Mouse (Mus musculus) mouse trophoblast stem cell (cell line): ENCODE data around the gene Gatad2b.
"Not testable (repeated sequence)": the region's sequence is repeated elsewhere in the genome, so short reads cannot be mapped to it uniquely, and the experiment has no call there.

Source experiments
- in situ Hi-C, 2 experiments: fragments of 300-500 bp; cut with MseI, MboI; formaldehyde crosslinking; loops; 2 replicates in 1 of 2; 3 replicates in 1 of 2; pipeline ENCODE4 v1.15.1; 2025

The Gatad2b gene

GRCm38 (mm10) chr3:90265932-90266741, 26.8 kb upstream of the Gatad2b start:
- in situ Hi-C loops: no loop called here

GRCm38 (mm10) chr3:90266901-90267775, 25.8 kb upstream of the Gatad2b start:
- in situ Hi-C loops: no loop called here

- in situ Hi-C loops: no loop called here
Observed at GRCm38 (mm10) chr3:90268190-90268589, 24.8 kb upstream of the Gatad2b start.

GRCm38 (mm10) chr3:90268971-90269370, 24.0 kb upstream of the Gatad2b start:
- in situ Hi-C loops: no loop called here

DNA sequence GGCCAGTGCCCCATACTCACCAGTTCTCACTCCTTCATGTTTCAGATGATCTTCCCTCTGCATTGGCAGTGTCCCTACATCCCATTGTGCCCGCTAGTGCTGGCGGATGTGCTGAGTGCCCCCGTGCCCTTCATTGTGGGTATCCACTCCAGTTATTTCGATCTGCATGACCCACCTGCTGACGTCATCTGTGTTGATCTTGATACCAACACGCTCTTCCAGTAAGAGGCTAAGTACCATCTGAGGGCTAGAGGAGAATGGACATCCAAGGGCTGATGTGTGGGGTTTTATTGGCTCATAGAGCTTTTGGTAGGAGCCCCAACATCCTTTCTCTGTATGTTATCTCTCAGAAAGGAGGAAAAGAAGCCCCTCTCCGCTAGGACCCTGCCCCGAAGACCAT, 22.2 kb upstream of the Gatad2b start:
- in situ Hi-C loops: no loop called here

DNA sequence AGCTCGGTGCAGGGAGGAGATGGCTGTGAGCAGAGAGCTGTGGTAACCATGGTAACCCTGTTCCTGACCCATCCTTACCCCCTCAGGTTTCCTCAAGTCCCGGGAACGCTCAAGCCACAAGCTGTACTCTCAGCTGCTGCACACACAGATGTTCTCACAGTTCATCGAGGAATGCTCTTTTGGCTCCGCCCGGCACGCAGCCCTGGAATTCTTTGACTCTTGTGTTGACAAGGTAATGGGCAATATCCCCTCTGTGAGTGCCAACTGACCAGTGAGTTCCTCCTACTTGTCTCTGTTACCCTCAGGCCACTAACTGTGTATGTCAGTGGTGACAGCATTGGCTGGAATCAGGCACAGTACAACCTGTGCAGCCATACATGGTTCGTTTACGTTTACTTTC, 20.8 kb upstream of the Gatad2b start:
- in situ Hi-C loops: no loop called here

- in situ Hi-C loops: no loop called here
Observed at GRCm38 (mm10) chr3:90273855-90274254, 19.1 kb upstream of the Gatad2b start.

DNA sequence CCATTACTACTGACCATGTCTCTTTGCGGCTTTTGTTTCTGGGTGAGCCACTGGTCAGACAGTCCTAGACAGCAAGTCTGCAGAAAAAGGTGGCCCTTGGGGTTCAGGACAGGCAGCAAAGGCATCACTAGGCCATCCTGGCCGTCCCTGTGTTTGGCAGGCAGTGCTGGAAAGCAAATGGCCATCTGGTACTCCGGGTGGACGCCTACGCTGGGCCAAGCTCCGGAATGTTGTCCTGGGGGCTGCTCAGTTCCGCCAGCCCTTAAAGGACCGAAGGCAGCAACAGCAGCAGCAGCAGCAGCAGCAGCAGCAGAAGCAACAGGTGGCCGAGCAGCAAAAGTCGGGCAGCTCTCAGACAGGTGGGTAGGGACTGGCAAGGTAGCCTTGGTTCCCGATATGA, 17.7 kb upstream of the Gatad2b start:
- in situ Hi-C loops: no loop called here

- in situ Hi-C loops: no loop called here
Observed at GRCm38 (mm10) chr3:90276858-90277257, 16.1 kb upstream of the Gatad2b start.

DNA sequence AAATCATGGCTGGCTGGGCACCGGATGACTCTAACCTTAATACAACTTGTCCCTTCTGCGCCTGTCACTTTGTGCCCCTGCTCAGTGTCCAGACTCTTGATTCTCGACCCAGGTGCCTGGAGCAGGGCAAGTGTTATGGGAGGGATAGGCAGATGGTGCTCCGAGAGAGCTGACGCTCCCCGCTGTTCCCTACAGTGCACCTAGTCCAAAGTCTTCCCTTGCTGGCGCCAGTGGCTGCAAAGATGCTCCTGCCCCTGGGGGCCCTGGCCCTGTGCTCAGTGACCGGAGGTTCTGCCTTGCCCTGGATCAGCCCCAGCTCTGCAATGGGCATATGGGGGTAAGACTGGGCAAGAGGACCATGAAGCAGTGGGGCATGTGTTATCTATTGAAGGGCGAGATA, 15.2 kb upstream of the Gatad2b start:
- in situ Hi-C loops: no loop called here

DNA sequence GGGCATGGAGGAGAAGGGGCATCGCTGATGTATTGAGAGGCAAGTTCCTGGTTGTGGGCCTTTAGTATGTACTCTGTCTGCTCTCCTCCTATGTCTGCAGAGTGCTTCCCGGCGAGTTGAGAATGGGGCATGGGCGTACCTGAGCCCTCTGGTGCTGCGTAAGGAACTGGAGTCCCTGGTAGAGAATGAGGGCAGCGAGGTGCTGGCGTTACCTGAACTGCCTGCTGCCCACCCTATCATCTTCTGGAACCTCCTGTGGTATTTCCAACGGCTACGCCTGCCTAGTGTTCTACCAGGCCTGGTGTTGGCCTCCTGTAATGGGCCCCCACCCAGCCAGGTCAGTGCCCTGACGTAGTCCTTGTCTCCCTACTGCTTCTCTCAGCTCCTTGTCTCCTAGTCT, 14.8 kb upstream of the Gatad2b start:
- in situ Hi-C loops: no loop called here

DNA sequence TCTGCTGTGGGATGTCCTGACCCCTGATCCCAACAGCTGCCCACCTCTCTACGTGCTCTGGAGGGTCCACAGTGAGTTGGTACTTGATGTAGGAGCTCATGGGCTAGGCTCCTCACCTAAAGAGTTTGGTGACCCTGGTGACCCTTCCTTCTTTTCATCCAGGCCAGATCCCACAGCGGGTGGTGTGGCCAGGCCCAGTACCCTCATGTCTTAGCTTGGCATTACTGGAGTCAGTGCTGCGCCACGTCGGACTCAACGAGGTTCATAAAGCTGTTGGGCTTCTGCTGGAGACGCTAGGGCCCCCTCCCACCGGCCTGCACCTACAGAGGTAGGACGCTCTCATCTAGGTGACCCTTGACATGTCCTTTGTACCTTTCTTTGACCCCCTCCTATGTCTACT, 13.8 kb upstream of the Gatad2b start:
- in situ Hi-C loops: no loop called here

- in situ Hi-C loops: no loop called here
Observed at GRCm38 (mm10) chr3:90279743-90280142, 13.2 kb upstream of the Gatad2b start.

- in situ Hi-C loops: no loop called here
Observed at GRCm38 (mm10) chr3:90280708-90281107, 12.3 kb upstream of the Gatad2b start.

DNA sequence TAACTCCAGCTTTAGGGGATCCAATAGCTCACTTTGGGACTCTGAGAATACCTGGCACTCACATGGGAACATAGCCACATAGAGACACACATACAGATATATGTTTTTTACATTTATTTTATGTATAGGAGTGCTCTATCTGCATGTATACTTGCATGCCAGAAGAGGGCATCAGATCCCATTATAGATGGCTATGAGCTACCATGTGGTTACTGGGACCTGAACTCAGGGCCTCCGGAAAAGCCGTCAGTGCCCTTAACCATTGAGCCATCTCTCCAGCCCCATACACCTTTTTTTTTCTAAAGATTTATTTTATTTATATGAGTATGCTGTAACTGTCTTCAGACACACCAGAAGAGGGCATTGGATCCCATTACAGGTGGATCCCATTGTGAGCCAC, 8.8 kb upstream of the Gatad2b start:
- in situ Hi-C loops: no loop called here

GRCm38 (mm10) chr3:90289403-90289802, 3.6 kb upstream of the Gatad2b start:
- in situ Hi-C loops: not testable (repeated sequence)

DNA sequence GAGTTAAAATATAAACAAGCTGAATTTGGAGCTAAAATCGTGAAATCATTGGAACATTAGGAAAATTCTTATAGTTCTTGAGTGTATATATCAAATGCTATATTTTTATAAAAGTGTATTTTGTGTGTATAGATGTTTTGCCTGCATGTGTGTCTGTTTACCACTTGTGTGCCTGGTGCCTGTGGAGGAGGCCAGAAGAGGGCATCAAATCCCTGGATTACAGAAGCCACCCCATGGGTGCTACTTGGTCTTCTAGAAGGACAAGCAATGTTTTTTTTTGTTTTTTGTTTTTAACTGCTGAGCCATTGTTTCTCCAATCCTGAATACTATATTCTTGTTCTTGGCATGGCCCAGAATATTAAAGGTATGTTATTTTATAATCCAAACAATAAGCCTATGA, 2.4 kb upstream of the Gatad2b start:
- in situ Hi-C loops: no loop called here

DNA sequence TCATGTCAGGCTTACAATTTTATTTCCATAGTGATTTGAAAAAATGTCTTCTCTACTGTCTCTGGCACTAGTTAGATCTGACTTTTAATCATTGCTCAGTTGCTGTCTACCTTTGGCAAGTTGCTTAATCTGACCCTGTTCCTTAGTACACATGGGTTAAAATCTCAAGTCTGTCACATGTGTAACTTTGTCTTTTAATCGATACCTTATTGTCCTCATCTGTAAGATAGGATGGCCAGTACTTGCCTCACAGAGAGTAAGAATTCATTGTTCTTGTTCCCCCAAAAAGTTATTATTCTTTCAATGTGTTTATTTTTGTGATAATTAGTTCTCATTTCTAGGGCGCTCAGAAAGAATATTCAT, 1.0 kb upstream of the Gatad2b start:
- in situ Hi-C loops: no loop called here

GRCm38 (mm10) chr3:90293352-90294063, 530 bp downstream of the Gatad2b start:
- in situ Hi-C loops: no loop called here

- in situ Hi-C loops: no loop called here
Observed at GRCm38 (mm10) chr3:90294064-90294440, 1.1 kb downstream of the Gatad2b start.

- in situ Hi-C loops: no loop called here
Observed at GRCm38 (mm10) chr3:90294651-90295050, 1.7 kb downstream of the Gatad2b start.

- in situ Hi-C loops: no loop called here
Observed at GRCm38 (mm10) chr3:90305801-90306200, 12.8 kb downstream of the Gatad2b start.
